10 mouse cellular contexts compared by ENCODE assay signal in genomic region chr3:83099139-83099538, GRCm38 (mm10). TPM values are rescaled to one million over a fixed set of nuclear protein-coding genes. Genes with fewer than 3 reads are reported as not detected.
DNase-seq lines count a peak whose midpoint lies in the region; ATAC-seq lines count a peak whose summit lies in the region.
"Had no signal": no experiment of that assay in that cellular context is flagged by ENCODE, and none has a peak within 500 bp of the region (broad histone marks: within the 10 kb centered on the region; RNA-seq: fewer than 3 reads in every experiment).

No protein-coding gene starts in this region.

- 0 out of 2 replicates have a peak overlapping the region, but pooled peaks have one; percentile 31 for H3K4me3 ChIP-seq in kidney, embryonic 15.5 days (replicated peaks)
- no peak overlapping the region for H3K4me3 ChIP-seq in forebrain, embryonic 12.5 days (replicated peaks)
- peak overlapping the region; percentile 22 for H3K4me3 ChIP-seq in hindbrain, embryonic 16.5 days (ENCODE audit: low read length)
- H3K4me3 ChIP-seq in neural tube, embryonic 12.5 days = no peak overlapping the region

- H3K27me3 ChIP-seq in kidney, embryonic 15.5 days = peaks cover 18% of the 10 kb centered on the region
- H3K27me3 ChIP-seq in forebrain, embryonic 12.5 days = peaks cover 64% of the 10 kb centered on the region
- H3K27me3 ChIP-seq in hindbrain, embryonic 16.5 days (replicated peaks; ENCODE audit: control insufficient read depth, insufficient read depth, low read length) = 0 out of 2 replicates have a peak, but pooled peaks cover 2% of the 10 kb centered on the region
- no peaks in the 10 kb centered on the region for H3K27me3 ChIP-seq in neural tube, embryonic 12.5 days (replicated peaks)

- H3K36me3 ChIP-seq in kidney, embryonic 15.5 days = no peaks in the 10 kb centered on the region
- H3K36me3 ChIP-seq in forebrain, embryonic 12.5 days (replicated peaks) = no peaks in the 10 kb centered on the region
- no peaks in the 10 kb centered on the region for H3K36me3 ChIP-seq in hindbrain, embryonic 16.5 days (ENCODE audit: control insufficient read depth, insufficient read depth, low read length)
- no peaks in the 10 kb centered on the region for H3K36me3 ChIP-seq in neural tube, embryonic 12.5 days

- H3K4me1 ChIP-seq in kidney, embryonic 15.5 days = peaks cover 8% of the 10 kb centered on the region; the same call in 1 of the 2 replicates
- H3K4me1 ChIP-seq in forebrain, embryonic 12.5 days = peaks cover 28% of the 10 kb centered on the region
- peaks cover 14% of the 10 kb centered on the region for H3K4me1 ChIP-seq in hindbrain, embryonic 16.5 days (ENCODE audit: control insufficient read depth, insufficient read depth, low read depth, low read length)
- peaks cover 21% of the 10 kb centered on the region for H3K4me1 ChIP-seq in neural tube, embryonic 12.5 days

- H3K9ac ChIP-seq in kidney, embryonic 15.5 days = no peak overlapping the region
- 0 out of 2 replicates have a peak overlapping the region, but pooled peaks have one; percentile 18 for H3K9ac ChIP-seq in forebrain, embryonic 12.5 days
- peak overlapping the region; percentile 35; the same call in 1 of the 2 replicates for H3K9ac ChIP-seq in hindbrain, embryonic 16.5 days (ENCODE audit: low read depth, low read length)
- H3K9ac ChIP-seq in neural tube, embryonic 12.5 days = no peak overlapping the region

- H3K27ac ChIP-seq in kidney, embryonic 15.5 days = no peak overlapping the region
- peak overlapping the region; percentile 48; the same call in 1 of the 2 replicates for H3K27ac ChIP-seq in forebrain, embryonic 12.5 days
- peak overlapping the region; percentile 60; the same call in 1 of the 2 replicates for H3K27ac ChIP-seq in hindbrain, embryonic 16.5 days (ENCODE audit: low read depth, low read length)
- no peak overlapping the region for H3K27ac ChIP-seq in neural tube, embryonic 12.5 days

- 89% methylated on average over 1 of the region's 1 CpGs for WGBS in kidney, embryonic 15.5 days
- WGBS in forebrain, embryonic 12.5 days = 85% methylated on average over 1 of the region's 1 CpGs
- WGBS in hindbrain, embryonic 16.5 days = 65% methylated on average over 1 of the region's 1 CpGs
- 69% methylated on average over 1 of the region's 1 CpGs for WGBS in neural tube, embryonic 12.5 days

- no peak for ATAC-seq in kidney, embryonic 15.5 days (replicated peaks; ENCODE audit: low FRiP score)
- peak; percentile 19; the same call in 1 of the 2 replicates for ATAC-seq in forebrain, embryonic 12.5 days (ENCODE audit: low FRiP score)
- peak; percentile 32 for ATAC-seq in hindbrain, embryonic 16.5 days
- ATAC-seq in neural tube, embryonic 12.5 days (ENCODE audit: low FRiP score, low read depth) = peak; percentile 22
- ATAC-seq in monocyte, adult 5-6 weeks (replicated peaks; ENCODE audit: insufficient number of reproducible peaks, low FRiP score, low TSS enrichment, poor library complexity, severe bottlenecking) = no peak

- no peak for DNase-seq in kidney, adult 8-10 months
- DNase-seq in cerebellum, postnatal 14 days = no peak
- DNase-seq in urinary bladder, adult 18-20 months (ENCODE audit: low spot score in 2 of 2) = no peak

- peak overlapping the region; percentile 52 for H3K4me2 ChIP-seq in kidney, embryonic 15.5 days
- H3K4me2 ChIP-seq in forebrain, embryonic 12.5 days = peak overlapping the region; percentile 50
- H3K4me2 ChIP-seq in hindbrain, embryonic 16.5 days (ENCODE audit: low read length) = peak overlapping the region; percentile 56
- H3K4me2 ChIP-seq in neural tube, embryonic 12.5 days (replicated peaks) = peak overlapping the region; percentile 56

- H3K9me3 ChIP-seq in kidney, embryonic 15.5 days (replicated peaks) = no peaks in the 10 kb centered on the region
- H3K9me3 ChIP-seq in forebrain, embryonic 12.5 days = no peaks in the 10 kb centered on the region
- no peaks in the 10 kb centered on the region for H3K9me3 ChIP-seq in hindbrain, embryonic 16.5 days (ENCODE audit: control insufficient read depth, low read length)
- H3K9me3 ChIP-seq in neural tube, embryonic 12.5 days = no peaks in the 10 kb centered on the region

RNA-seq across cellular contexts. Expression of gene Dchs2, which starts 28.6 kb away (rescaled TPM):
- 0.12 and 0.21 TPM in 2 replicates for polyA plus RNA-seq in kidney, embryonic 15.5 days (2015; fragmentation: Nextera tagmentation; extraction: Ambion mirVana)
- 0.12 and 0.15 TPM in 2 replicates for polyA plus RNA-seq in forebrain, embryonic 12.5 days (2016; fragmentation: Nextera tagmentation; extraction: Ambion mirVana)
- polyA plus RNA-seq in hindbrain, embryonic 16.5 days (2015; fragmentation: Nextera tagmentation; extraction: Ambion mirVana) = 0.89 and 0.92 TPM in 2 replicates
- polyA plus RNA-seq in neural tube, embryonic 12.5 days (2016; fragmentation: Nextera tagmentation; extraction: Ambion mirVana) = 1.00 and 1.1 TPM in 2 replicates
- not detected in 3 replicates for total RNA-seq in monocyte, adult 5-6 weeks (2017)

RNA-seq across cellular contexts. Expression of gene Plrg1, which starts 43.8 kb away (rescaled TPM):
- 99.6 and 104 TPM in 2 replicates for polyA plus RNA-seq in kidney, embryonic 15.5 days (2015; fragmentation: Nextera tagmentation; extraction: Ambion mirVana)
- 115 and 118 TPM in 2 replicates for polyA plus RNA-seq in forebrain, embryonic 12.5 days (2016; fragmentation: Nextera tagmentation; extraction: Ambion mirVana)
- polyA plus RNA-seq in hindbrain, embryonic 16.5 days (2015; fragmentation: Nextera tagmentation; extraction: Ambion mirVana) = 95.2 and 95.7 TPM in 2 replicates
- polyA plus RNA-seq in neural tube, embryonic 12.5 days (2016; fragmentation: Nextera tagmentation; extraction: Ambion mirVana) = 113 and 118 TPM in 2 replicates
- 57.3 to 72.2 TPM (median 57.9 TPM) in 3 replicates for total RNA-seq in monocyte, adult 5-6 weeks (2017)

RNA-seq across cellular contexts. Expression of gene Fgb, which starts 49.5 kb away (rescaled TPM):
- polyA plus RNA-seq in kidney, embryonic 15.5 days (2015; fragmentation: Nextera tagmentation; extraction: Ambion mirVana) = 4.5 and 8.3 TPM in 2 replicates
- not detected in 2 replicates for polyA plus RNA-seq in forebrain, embryonic 12.5 days (2016; fragmentation: Nextera tagmentation; extraction: Ambion mirVana)
- polyA plus RNA-seq in hindbrain, embryonic 16.5 days (2015; fragmentation: Nextera tagmentation; extraction: Ambion mirVana) = not detected in 2 replicates
- 0.11 TPM in 1 of 2 replicates, not detected in the other for polyA plus RNA-seq in neural tube, embryonic 12.5 days (2016; fragmentation: Nextera tagmentation; extraction: Ambion mirVana)
- not detected in 3 replicates for total RNA-seq in monocyte, adult 5-6 weeks (2017)
- polyA plus RNA-seq: frontal cortex, adult 2 months; small intestine, adult 2 months had no signal

Comparison
In these comparisons a context has a peak if more than half of its experiments do, and no peak if none do; other contexts are left out.
1. ATAC-seq: peak in forebrain, embryonic 12.5 days (single experiment), hindbrain, embryonic 16.5 days (single experiment) and neural tube, embryonic 12.5 days (single experiment); none in kidney, embryonic 15.5 days (single experiment) and monocyte, adult 5-6 weeks (single experiment).
2. H3K27ac ChIP-seq: peak in forebrain, embryonic 12.5 days (single experiment) and hindbrain, embryonic 16.5 days (single experiment); none in kidney, embryonic 15.5 days (single experiment) and neural tube, embryonic 12.5 days (single experiment).
3. H3K4me3 ChIP-seq: peak in kidney, embryonic 15.5 days (single experiment) and hindbrain, embryonic 16.5 days (single experiment); none in forebrain, embryonic 12.5 days (single experiment) and neural tube, embryonic 12.5 days (single experiment).
4. H3K9ac ChIP-seq: peak in forebrain, embryonic 12.5 days (single experiment) and hindbrain, embryonic 16.5 days (single experiment); none in kidney, embryonic 15.5 days (single experiment) and neural tube, embryonic 12.5 days (single experiment).
5. Peak in every context shown above with its lines, with median percentiles within 50 percentile points of each other: H3K4me2 ChIP-seq.